Mouse (Mus musculus) liver, embryonic 15.5 days (tissue): ENCODE results near the gene Irak2. TPM values are rescaled to one million over a fixed set of nuclear protein-coding genes. Genes with fewer than 3 reads are reported as not detected.
"Not testable (repeated sequence)": the region's sequence is repeated elsewhere in the genome, so short reads cannot be mapped to it uniquely, and the experiment has no call there.

Source experiments
- ATAC-seq: fragments of 200-750 bp; cut with Nextera tagmentation; 2 replicates; pipeline ENCODE4 v1.8.0; 2017; ENCODE audit warnings: moderate number of reproducible peaks, mild to moderate bottlenecking, moderate library complexity; ENCODE audit not compliant: insufficient read depth
- H3K27ac ChIP-seq: fragments of 300-500 bp; sonication (generic); replicated peaks from 2 replicates; pipeline ENCODE4 v1.5.1; 2015; ENCODE audit warnings: mild to moderate bottlenecking, inconsistent platforms
- H3K27me3 ChIP-seq: fragments of 300-500 bp; sonication (generic); 2 replicates; pipeline ENCODE4 v1.6.1; 2015; ENCODE audit warnings: mild to moderate bottlenecking, inconsistent platforms
- H3K36me3 ChIP-seq: fragments of 300-500 bp; sonication (generic); replicated peaks from 2 replicates; pipeline ENCODE4 v1.6.1; 2015; ENCODE audit warnings: moderate library complexity, mild to moderate bottlenecking, inconsistent platforms
- H3K4me1 ChIP-seq: fragments of 300-500 bp; sonication (generic); replicated peaks from 2 replicates; pipeline ENCODE4 v1.6.1; 2015; ENCODE audit warnings: inconsistent platforms
- H3K4me2 ChIP-seq: fragments of 300-500 bp; sonication (generic); 2 replicates; pipeline ENCODE4 v1.6.1; 2015; ENCODE audit warnings: moderate library complexity, mild to moderate bottlenecking, inconsistent platforms
- H3K4me3 ChIP-seq: fragments of 300-500 bp; sonication (generic); replicated peaks from 2 replicates; pipeline ENCODE4 v1.5.1; 2015; ENCODE audit warnings: mild to moderate bottlenecking, inconsistent platforms
- H3K9ac ChIP-seq: fragments of 300-500 bp; sonication (generic); 2 replicates; pipeline ENCODE4 v1.6.1; 2015; ENCODE audit warnings: moderate library complexity, mild to moderate bottlenecking, inconsistent platforms
- H3K9me3 ChIP-seq: fragments of 300-500 bp; sonication (generic); replicated peaks from 2 replicates; pipeline ENCODE4 v1.6.1; 2016; ENCODE audit warnings: inconsistent platforms
- WGBS: fragments of 180-500 bp; shearing (Covaris S2); methylation state at CpG from one replicate; pipeline ENCODE4 v1.1.7; 2015; ENCODE audit warnings: mixed read lengths; ENCODE audit not compliant: insufficient replicate concordance; 5-methylcytosine and 5-hydroxymethylcytosine counted together
- polyA plus RNA-seq: library from polyadenylated mRNA; unstranded; fragments of >200 nt; fragmentation: Nextera tagmentation; extraction: Ambion mirVana; gene quantifications from 2 replicates; pipeline ENCODE4 v1.2.1, GENCODE M21; 2015

Irak2 gene
- polyA plus RNA-seq, 1 experiment from 2014 or later = 13.5 TPM

DNA sequence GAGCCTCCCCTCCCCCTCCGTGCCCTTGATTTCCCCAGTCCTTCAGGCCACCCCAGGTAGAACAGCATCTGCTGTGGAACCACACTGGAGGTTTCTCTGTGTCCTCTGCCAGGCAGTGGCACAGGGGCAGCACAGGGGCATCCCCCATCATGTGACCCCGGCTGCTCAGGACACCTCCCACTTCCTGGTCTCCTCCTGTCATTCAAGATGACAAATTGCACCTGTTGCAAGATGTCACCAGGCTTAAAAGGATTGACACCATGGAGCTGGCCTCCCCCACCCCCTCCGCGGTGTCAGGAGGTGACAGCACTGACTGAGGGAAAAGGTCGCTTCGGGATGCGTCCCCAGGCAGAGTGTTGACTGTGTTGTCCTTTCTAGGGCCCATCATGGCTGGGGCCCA, 31.6 kb downstream of the Irak2 start:
- peak overlapping the region; percentile 24; the same call in 1 of the 2 replicates for H3K27ac ChIP-seq
- H3K4me2 ChIP-seq = no peak overlapping the region
- H3K4me3 ChIP-seq = no peak overlapping the region
- no peak overlapping the region for H3K9ac ChIP-seq
- no peaks in the 10 kb centered on the region for H3K27me3 ChIP-seq
- H3K4me1 ChIP-seq = peaks cover 33% of the 10 kb centered on the region
- WGBS = 68% methylated on average over 7 of the region's 7 CpGs
- no peak for ATAC-seq
- H3K36me3 ChIP-seq = peaks cover 23% of the 10 kb centered on the region; the same call in 1 of the 2 replicates
- H3K9me3 ChIP-seq = no peaks in the 10 kb centered on the region

DNA sequence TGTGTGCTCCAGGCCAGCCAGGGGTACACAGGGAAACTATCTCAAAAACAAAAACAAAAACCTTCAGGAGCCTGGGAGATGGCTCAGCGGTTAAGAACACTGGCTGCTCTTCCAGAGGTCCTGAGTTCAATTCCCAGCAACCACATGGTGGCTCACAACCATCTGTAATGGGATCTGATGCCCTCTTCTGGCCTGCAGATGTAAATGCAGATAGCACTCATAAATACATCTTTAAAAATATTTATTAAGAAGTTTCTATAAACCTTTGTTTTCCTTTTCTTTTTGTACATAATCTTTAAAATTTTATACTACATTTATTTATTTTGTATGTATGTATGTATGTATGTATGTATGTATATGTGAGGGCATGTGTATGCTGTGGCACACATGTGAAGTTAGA, 33.8 kb downstream of the Irak2 start:
- H3K27me3 ChIP-seq, ATAC-seq, H3K4me2 ChIP-seq, H3K9ac ChIP-seq, H3K4me3 ChIP-seq, H3K9me3 ChIP-seq, H3K27ac ChIP-seq: not testable (repeated sequence)
- Histone ChIP-seq H3K4me1 (peaks cover 32% of the 10 kb centered on the region), H3K36me3 (peaks cover 25% of the 10 kb centered on the region; the same call in 1 of the 2 replicates)
- WGBS = 78% methylated on average over 1 of the region's 1 CpGs

DNA sequence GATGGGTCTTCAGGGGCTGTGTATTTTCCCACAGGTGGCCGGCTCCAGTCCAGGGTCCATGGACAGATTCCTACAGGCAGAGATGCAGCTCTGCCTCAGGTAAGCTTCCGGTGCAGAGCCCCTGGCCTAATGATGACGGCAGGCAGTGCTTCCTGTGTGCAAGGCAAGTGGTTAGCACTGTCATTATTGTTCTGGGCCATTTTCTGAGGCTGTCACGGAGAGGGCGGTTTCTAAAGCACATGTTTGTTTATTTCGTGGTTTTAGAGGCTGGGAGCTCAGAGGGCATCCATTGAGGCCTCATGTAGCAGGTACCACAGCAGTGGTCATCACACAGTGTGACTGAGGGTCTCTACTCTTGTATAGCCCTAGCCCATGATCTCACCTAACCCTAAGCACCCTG, 34.7 kb downstream of the Irak2 start:
- Histone ChIP-seq H3K27me3 (no peaks in the 10 kb centered on the region), H3K4me3 (no peak overlapping the region), H3K27ac (no peak overlapping the region), H3K4me2 (no peak overlapping the region), H3K36me3 (peaks cover 25% of the 10 kb centered on the region; the same call in 1 of the 2 replicates), H3K9me3 (no peaks in the 10 kb centered on the region), H3K9ac (no peak overlapping the region), H3K4me1 (peaks cover 32% of the 10 kb centered on the region)
- WGBS = 68% methylated on average over 6 of the region's 6 CpGs
- ATAC-seq = no peak

DNA sequence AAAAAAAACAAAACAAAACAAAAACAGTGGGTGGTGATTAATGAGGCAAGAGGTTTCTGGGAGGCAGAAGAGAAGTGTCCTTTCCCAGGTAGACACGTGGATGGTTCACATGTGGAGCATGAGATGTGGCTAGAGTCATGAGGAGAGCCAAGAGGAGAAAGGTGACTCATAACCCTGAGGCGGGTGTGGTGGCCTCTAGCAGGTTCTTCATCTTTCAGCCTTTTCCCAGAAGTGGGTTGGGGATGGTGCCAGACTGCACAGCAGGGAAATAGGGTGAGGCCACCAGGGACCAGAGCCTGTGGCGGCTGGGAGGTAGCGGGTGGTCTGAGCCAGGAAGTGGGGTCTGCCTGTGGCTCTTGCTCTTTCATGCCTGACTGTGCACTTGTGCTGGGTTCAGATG, 37.0 kb downstream of the Irak2 start:
- Histone ChIP-seq H3K27ac (no peak overlapping the region), H3K27me3 (no peaks in the 10 kb centered on the region), H3K4me2 (no peak overlapping the region), H3K36me3 (peaks cover 29% of the 10 kb centered on the region), H3K9me3 (no peaks in the 10 kb centered on the region), H3K4me3 (no peak overlapping the region), H3K4me1 (peaks cover 17% of the 10 kb centered on the region), H3K9ac (no peak overlapping the region)
- no peak for ATAC-seq
- 62% methylated on average over 4 of the region's 4 CpGs for whole genome bisulfite sequencing

DNA sequence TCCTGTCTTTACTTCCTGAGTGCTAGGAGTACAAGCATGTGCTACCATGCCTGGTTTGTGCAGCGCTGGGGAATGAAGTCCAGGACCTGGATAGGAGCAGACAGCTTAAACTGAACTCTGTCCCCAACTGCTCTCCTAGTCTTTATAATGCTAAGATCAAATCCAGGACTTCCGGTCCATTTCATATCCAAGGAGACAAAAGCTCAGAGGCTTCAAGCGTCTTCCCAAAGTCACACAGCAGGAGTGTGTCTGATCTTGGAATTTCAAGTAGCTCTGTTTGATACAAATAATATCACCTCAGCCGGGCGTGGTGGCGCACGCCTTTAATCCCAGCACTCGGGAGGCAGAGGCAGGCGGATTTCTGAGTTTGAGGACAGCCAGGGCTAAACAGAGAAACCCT, 37.7 kb downstream of the Irak2 start:
- Histone ChIP-seq H3K4me1 (peaks cover 23% of the 10 kb centered on the region), H3K9me3 (no peaks in the 10 kb centered on the region), H3K4me2 (no peak overlapping the region), H3K27ac (no peak overlapping the region), H3K9ac (no peak overlapping the region), H3K36me3 (peaks cover 29% of the 10 kb centered on the region), H3K4me3 (no peak overlapping the region), H3K27me3 (no peaks in the 10 kb centered on the region)
- 86% methylated on average over 9 of the region's 9 CpGs for WGBS
- ATAC-seq = no peak

DNA sequence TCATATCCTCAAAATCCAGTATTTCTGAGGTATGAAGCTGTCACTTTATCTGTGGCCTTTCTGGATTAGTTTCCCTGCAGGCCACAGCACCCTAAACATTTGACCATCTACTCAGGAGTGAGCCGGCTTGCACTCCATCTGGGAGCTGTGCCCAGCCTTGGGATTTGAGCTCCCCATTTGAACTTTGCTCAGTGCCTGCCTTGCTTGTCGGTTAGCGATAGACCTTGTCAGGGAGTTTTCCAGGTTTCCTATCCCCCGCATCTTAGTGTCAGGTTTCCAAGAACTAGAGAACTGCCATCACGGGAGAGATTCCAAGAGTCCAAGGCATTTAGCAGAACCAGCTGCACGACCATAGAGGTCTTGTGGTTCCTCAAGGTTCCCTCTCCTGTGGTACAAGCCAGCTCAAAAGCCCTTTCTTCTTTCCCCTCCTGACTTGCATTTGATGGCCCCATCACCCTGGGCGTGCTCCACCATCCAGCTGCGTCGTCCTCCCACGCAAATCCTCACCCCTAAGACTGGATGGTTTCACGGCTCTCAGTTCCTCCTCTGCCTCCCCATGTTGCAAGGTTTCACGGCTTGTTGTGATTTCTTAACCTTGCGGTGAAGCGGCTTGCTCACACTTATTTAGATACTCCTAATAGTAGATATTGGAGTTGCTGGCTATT, 38.9 kb downstream of the Irak2 start:
- WGBS = 70% methylated on average over 14 of the region's 14 CpGs
- peaks cover 19% of the 10 kb centered on the region; the same call in 1 of the 2 replicates for H3K36me3 ChIP-seq
- no peak overlapping the region for H3K4me3 ChIP-seq
- H3K27me3 ChIP-seq = no peaks in the 10 kb centered on the region
- no peak for ATAC-seq
- no peak overlapping the region for H3K4me2 ChIP-seq
- H3K9ac ChIP-seq = no peak overlapping the region
- H3K27ac ChIP-seq = no peak overlapping the region
- peaks cover 28% of the 10 kb centered on the region for H3K4me1 ChIP-seq
- H3K9me3 ChIP-seq = no peaks in the 10 kb centered on the region

DNA sequence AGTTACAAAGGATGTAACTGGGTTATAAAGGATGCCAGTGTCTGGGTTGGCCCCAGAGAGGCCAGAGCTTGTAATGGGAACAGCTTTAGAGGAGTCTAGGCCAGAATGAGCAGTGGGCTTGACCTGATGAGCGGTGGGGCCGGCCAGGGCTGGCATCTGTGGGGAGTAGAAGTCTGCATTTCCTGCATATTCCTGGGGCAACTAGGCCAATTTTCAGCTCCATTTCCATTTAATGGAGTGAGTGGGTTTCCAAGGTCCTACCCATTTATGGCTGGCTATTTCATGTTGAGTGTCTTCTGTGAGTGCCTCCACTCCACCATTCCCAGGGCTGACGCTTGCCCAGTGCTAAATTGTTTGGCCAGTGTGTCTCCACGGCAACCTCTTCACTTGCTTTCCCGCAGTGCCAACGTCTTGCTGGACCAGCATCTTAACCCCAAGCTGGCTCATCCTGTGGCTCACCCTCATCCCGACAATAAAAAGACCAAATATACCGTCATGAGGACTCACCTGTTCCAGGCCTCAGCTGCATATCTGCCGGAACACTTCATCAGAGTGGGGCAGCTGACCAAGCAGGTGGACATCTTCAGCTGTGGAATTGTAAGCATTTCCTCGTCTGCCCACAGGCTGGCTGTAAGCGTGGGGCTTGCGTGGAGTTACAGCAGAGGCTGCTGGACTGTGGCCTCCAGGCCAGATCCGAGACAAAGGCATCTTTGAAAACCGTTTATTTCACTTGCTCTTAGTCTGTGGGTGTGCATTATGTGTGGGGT, 40.2 kb downstream of the Irak2 start:
- Histone ChIP-seq H3K4me2 (no peak overlapping the region), H3K36me3 (peaks cover 17% of the 10 kb centered on the region; the same call in 1 of the 2 replicates), H3K27me3 (no peaks in the 10 kb centered on the region), H3K9ac (no peak overlapping the region), H3K9me3 (no peaks in the 10 kb centered on the region), H3K4me1 (peaks cover 28% of the 10 kb centered on the region), H3K4me3 (no peak overlapping the region), H3K27ac (no peak overlapping the region)
- 78% methylated on average over 14 of the region's 14 CpGs for WGBS
- ATAC-seq = no peak

DNA sequence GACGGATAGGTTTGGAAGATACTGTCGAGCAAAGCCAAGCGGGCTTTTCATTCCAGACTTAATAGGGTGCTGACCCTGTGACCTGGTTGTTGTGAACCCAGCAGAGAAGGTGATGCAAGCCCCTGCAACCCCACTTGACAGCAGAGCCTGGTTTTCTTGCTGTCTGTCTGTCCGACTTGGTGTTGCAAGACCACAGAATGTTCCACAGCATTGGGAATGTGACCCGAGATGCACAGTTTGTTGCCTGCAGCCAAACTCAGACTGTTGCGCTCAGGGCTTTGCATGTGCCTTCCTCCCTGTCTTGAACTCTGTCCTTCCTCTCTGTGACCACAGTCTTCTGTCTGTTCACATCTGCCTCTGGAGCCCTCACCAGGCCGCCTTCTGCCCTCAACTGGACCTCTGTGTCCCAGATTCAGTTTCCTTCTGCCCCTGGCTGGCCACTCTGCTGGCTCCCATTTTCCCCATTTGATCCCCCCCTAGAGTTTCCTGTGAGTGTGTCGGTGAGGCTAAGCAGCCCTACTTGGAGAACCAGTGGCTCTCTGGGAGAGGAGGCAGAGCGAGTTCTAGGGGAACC, 41.8 kb downstream of the Irak2 start:
- H3K36me3 ChIP-seq = peaks cover 18% of the 10 kb centered on the region; the same call in 1 of the 2 replicates
- H3K4me3 ChIP-seq = no peak overlapping the region
- peak overlapping the region; percentile 59 for H3K27ac ChIP-seq
- ATAC-seq = no peak
- WGBS = 55% methylated on average over 9 of the region's 9 CpGs
- H3K4me2 ChIP-seq = no peak overlapping the region
- H3K9ac ChIP-seq = no peak overlapping the region
- H3K9me3 ChIP-seq = no peaks in the 10 kb centered on the region
- peaks cover 28% of the 10 kb centered on the region for H3K4me1 ChIP-seq
- no peaks in the 10 kb centered on the region for H3K27me3 ChIP-seq

DNA sequence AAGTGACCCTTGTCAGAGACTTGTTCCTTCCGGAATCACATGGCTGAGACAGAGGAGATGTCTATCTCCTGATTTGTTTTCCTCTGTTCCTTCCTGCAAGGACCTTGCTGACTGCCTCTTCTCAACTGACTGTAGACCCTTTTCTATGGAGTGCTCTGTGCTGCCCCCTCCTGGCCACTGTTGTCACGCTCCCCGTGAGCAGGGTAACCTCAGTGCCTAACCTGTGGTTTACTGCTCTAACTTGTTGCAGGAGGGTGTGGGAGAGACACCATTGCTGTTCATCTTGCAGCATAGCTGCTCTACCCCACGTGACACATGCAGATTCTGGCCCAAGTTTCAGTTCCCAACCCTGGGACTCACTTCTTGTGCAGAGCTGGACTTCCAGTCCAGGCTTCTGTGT, 43.0 kb downstream of the Irak2 start:
- Histone ChIP-seq H3K36me3 (peaks cover 18% of the 10 kb centered on the region; the same call in 1 of the 2 replicates), H3K4me3 (no peak overlapping the region), H3K27me3 (no peaks in the 10 kb centered on the region), H3K9ac (no peak overlapping the region), H3K4me1 (peaks cover 36% of the 10 kb centered on the region), H3K4me2 (no peak overlapping the region), H3K9me3 (no peaks in the 10 kb centered on the region), H3K27ac (no peak overlapping the region)
- WGBS = 5% methylated on average over 4 of the region's 4 CpGs
- peak; percentile 56 for ATAC-seq

DNA sequence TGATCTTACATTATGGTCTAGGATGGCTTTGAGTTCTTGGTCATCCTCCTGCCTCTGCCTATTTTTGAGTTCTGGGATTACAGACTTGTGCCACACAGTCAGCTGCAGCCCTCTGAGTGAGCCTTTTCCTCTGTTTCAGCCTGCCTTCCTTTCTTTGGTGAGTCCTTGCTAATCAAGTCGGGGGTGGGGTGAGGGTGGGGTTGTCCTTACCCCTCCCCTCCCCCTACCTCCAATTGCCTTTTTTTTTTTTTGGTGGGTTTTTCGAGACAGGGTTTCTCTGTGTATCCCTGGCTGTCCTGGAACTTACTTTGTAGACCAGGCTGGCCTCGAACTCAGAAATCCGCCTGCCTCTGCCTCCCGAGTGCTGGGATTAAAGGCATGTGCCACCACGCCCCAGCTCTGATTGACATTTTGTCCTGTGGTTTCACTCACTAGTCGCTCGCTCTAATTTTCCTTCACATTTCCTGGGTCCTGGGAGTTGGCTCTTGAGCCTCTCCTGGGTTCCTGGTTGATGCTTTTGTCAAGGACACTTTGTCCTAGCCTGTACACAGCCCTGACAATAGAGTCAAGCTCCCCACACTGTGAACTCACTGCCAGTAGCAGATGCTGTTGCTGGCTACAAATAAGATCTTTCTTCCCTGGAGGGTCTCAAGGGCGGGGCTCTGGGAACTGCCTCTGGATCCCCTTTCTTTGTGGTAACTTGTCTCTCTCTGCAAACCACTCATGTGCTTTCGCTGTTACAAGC, 45.0 kb downstream of the Irak2 start:
- Histone ChIP-seq H3K27me3 (no peaks in the 10 kb centered on the region), H3K27ac (no peak overlapping the region), H3K9me3 (no peaks in the 10 kb centered on the region), H3K9ac (no peak overlapping the region), H3K4me3 (no peak overlapping the region), H3K36me3 (peaks cover 30% of the 10 kb centered on the region), H3K4me2 (no peak overlapping the region), H3K4me1 (peaks cover 26% of the 10 kb centered on the region)
- ATAC-seq = no peak
- 63% methylated on average over 10 of the region's 10 CpGs for WGBS
